Mouse (Mus musculus): ENCODE measurements around the gene Gm21833. TPM values are rescaled to one million over a fixed set of nuclear protein-coding genes. Genes with fewer than 3 reads are reported as not detected.
"Not testable (repeated sequence)": the region's sequence is repeated elsewhere in the genome, so short reads cannot be mapped to it uniquely, and the experiment has no call there.

Gm21833 gene
- not detected in 2 replicates for polyA plus RNA-seq (2012; rRNA removed)

- not testable (repeated sequence) for DNase-seq; H3K4me3 ChIP-seq (replicated peaks; ENCODE audit: extremely low read depth, low read depth, low read length); H3K4me1 ChIP-seq (ENCODE audit: control insufficient read depth, insufficient read depth, low read length)
- 68% methylated on average over 2 of the region's 2 CpGs for WGBS
Observed at GRCm38 (mm10) chr16:82828082-82828481, at the start of gene Gm21833. Gene Gm21833 (plus strand): TSS chr16:82828382.

- no peak for TF ChIP-seq POLR2A (IDR thresholded peaks at IDR 0.05; ENCODE audit: borderline replicate concordance, extremely low read depth, low read depth, low read length)
- TF ChIP-seq CTCF (IDR thresholded peaks at IDR 0.05; ENCODE audit: insufficient read depth, low read length), result no peak
- DNase-seq, result no peak
- Histone ChIP-seq H3K4me3 (replicated peaks; ENCODE audit: extremely low read depth, low read depth, low read length) (no peak overlapping the region), H3K4me1 (ENCODE audit: control insufficient read depth, insufficient read depth, low read length) (no peaks in the 10 kb centered on the region)
Observed at GRCm38 (mm10) chr16:82789521-82789920, 38.7 kb upstream of the Gm21833 start.

DNA sequence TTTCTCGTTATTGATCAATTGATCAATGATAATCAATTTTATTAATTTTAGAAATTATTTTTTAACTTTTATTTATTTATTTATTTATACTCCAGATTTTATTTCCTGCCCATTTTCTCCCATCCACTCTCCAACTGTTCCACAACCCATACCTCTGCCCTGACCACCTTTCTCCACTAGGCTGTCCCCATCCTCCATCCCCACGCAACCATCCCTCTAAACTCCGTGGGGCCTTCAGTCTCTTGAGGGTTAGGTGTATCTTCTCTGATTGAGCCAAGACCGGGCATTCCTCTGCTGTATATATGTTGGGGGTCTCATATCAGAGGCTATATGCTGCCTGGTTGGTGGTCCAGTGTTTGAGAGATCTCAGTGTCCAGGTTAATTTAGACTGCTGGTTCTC lies 31.7 kb upstream of the Gm21833 start:
- DNase-seq, result no peak
- TF ChIP-seq POLR2A (IDR thresholded peaks at IDR 0.05; ENCODE audit: borderline replicate concordance, extremely low read depth, low read depth, low read length) (no peak), CTCF (IDR thresholded peaks at IDR 0.05; ENCODE audit: insufficient read depth, low read length) (no peak)
- WGBS, result 81% methylated on average over 4 of the region's 4 CpGs
- Histone ChIP-seq H3K4me3 (replicated peaks; ENCODE audit: extremely low read depth, low read depth, low read length) (no peak overlapping the region), H3K4me1 (ENCODE audit: control insufficient read depth, insufficient read depth, low read length) (no peaks in the 10 kb centered on the region)

GRCm38 (mm10) chr16:82815255-82815654 lies 12.9 kb upstream of the Gm21833 start:
- no peak for TF ChIP-seq CTCF (IDR thresholded peaks at IDR 0.05; ENCODE audit: insufficient read depth, low read length)
- no peak for DNase-seq
- H3K4me3 ChIP-seq (replicated peaks; ENCODE audit: extremely low read depth, low read depth, low read length), result no peak overlapping the region

DNA sequence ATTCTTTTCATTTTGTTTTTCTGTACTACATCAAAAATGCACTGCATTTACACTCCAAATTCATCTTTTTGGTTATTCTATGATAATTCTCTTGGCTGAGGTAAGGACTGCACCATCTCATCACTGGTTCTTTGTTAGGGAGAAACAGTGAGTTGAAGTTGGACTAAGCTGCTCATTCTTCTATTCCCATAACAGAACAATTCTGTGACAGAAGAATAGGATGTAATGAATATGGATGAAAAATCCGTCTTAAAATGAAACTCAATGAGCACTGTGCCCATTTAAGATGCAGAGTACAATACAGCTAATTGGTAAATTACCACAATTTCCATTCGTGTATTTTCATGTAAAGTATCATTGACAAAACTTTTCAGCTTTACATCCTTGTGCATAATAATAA lies 11.6 kb upstream of the Gm21833 start:
- H3K4me1 ChIP-seq (ENCODE audit: control insufficient read depth, insufficient read depth, low read length), result no peaks in the 10 kb centered on the region
- TF ChIP-seq CTCF (IDR thresholded peaks at IDR 0.05; ENCODE audit: insufficient read depth, low read length), result no peak
- no peak for TF ChIP-seq POLR2A (IDR thresholded peaks at IDR 0.05; ENCODE audit: borderline replicate concordance, extremely low read depth, low read depth, low read length)
- 58% methylated on average over 2 of the region's 2 CpGs for WGBS
- H3K4me3 ChIP-seq (replicated peaks; ENCODE audit: extremely low read depth, low read depth, low read length), result no peak overlapping the region
- DNase-seq, result no peak

More at GRCm38 (mm10) chr16:82815255-82815654, 12.9 kb upstream of the Gm21833 start:
- no peaks in the 10 kb centered on the region for H3K4me1 ChIP-seq (ENCODE audit: control insufficient read depth, insufficient read depth, low read length)

GRCm38 (mm10) chr16:82855752-82856151 lies 27.6 kb downstream of the Gm21833 start:
- DNase-seq, result no peak
- Histone ChIP-seq H3K4me1 (ENCODE audit: control insufficient read depth, insufficient read depth, low read length) (no peaks in the 10 kb centered on the region), H3K4me3 (replicated peaks; ENCODE audit: extremely low read depth, low read depth, low read length) (no peak overlapping the region)
- TF ChIP-seq POLR2A (IDR thresholded peaks at IDR 0.05; ENCODE audit: borderline replicate concordance, extremely low read depth, low read depth, low read length), result no peak
- TF ChIP-seq CTCF (IDR thresholded peaks at IDR 0.05; ENCODE audit: insufficient read depth, low read length), result no peak
- WGBS, result 69% methylated on average over 2 of the region's 2 CpGs

- WGBS, result 80% methylated on average over 7 of the region's 7 CpGs
- Histone ChIP-seq H3K4me1 (ENCODE audit: control insufficient read depth, insufficient read depth, low read length) (no peaks in the 10 kb centered on the region), H3K4me3 (replicated peaks; ENCODE audit: extremely low read depth, low read depth, low read length) (no peak overlapping the region)
- DNase-seq, result no peak
- TF ChIP-seq CTCF (IDR thresholded peaks at IDR 0.05; ENCODE audit: insufficient read depth, low read length) (no peak), POLR2A (IDR thresholded peaks at IDR 0.05; ENCODE audit: borderline replicate concordance, extremely low read depth, low read depth, low read length) (no peak)
Observed at GRCm38 (mm10) chr16:82864590-82864989, 36.4 kb downstream of the Gm21833 start.

Data from lung, adult 2 months (tissue).